9 mouse cellular contexts compared by ENCODE assay signal in the genomic region with DNA sequence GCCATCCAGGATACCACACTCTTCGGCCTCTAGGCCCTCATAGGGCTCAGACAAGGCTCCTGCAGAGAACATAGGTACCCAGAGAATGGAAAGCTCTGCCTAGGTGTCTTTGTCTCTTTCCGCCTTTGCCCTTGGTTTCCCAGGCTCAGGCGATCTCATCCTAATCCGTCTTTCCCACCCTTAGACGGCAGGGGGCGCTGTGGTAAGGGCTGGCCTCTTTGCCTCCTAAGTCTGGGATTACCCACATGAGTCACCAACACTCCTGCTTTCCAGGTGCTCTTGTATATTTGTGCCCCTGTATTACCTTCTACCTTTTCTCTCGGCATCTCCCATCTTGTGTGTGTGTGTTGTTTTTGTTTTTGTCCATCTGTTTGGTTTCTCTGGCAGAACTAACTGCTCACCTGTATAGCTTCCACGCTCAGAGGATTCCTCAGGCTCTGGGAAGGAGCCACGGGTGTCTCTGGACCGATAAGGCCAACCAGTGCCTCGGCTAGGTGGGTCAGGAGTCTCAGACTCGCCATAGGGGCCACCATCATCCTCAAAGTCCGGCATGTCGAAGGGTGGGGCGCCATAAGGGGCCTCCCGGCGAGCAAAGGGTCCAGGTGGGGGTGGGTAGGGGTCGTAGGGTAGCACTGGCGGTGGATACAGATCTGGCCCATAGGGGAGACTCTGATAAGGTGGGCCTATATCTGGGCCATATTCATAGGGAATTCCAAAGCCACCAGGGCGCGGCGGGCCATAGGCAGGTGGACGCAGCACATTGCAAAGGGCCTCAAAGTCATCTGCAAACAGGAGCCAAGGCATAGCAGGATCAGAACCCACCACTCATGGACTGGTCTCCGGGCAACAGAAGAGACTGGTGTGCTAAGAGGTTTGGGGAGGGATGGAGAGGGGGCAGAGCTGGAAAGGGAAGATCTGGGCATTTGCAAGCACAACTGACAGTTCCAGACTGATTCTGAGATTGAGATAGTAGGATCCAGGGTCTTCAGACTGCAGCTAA. TPM values are rescaled to one million over a fixed set of nuclear protein-coding genes. Genes with fewer than 3 reads are reported as not detected.
DNase-seq lines count a peak whose midpoint lies in the region; ATAC-seq and TF ChIP-seq lines count a peak whose summit lies in the region.
"Had no signal": no experiment of that assay in that cellular context is flagged by ENCODE, and none has a peak within 500 bp of the region (broad histone marks: within the 10 kb centered on the region; RNA-seq: fewer than 3 reads in every experiment).

No protein-coding gene starts in this region.

- ATAC-seq in liver, embryonic 12.5 days = no peak

- 57% methylated on average over 24 of the region's 24 CpGs for WGBS in liver, embryonic 12.5 days (ENCODE audit: insufficient replicate concordance)
- 81% methylated on average over 24 of the region's 24 CpGs for WGBS in olfactory bulb, adult 2 months

- TF ChIP-seq CTCF in olfactory bulb, adult 2 months (IDR thresholded peaks at IDR 0.05; ENCODE audit: insufficient read depth, low read depth, low read length) = peak; percentile 33; the same call in 1 of the 2 replicates

- H3K36me3 ChIP-seq in liver, embryonic 12.5 days = no peaks in the 10 kb centered on the region

- peaks cover 85% of the 10 kb centered on the region for H3K27me3 ChIP-seq in liver, embryonic 12.5 days (replicated peaks)

- H3K4me2 ChIP-seq in liver, embryonic 12.5 days = no peak overlapping the region

- no peaks in the 10 kb centered on the region for H3K9me3 ChIP-seq in liver, embryonic 12.5 days (replicated peaks)

- H3K4me1 ChIP-seq in liver, embryonic 12.5 days = peaks cover 13% of the 10 kb centered on the region
- H3K4me1 ChIP-seq in olfactory bulb, adult 2 months (ENCODE audit: control insufficient read depth, insufficient read depth, low read length) = peaks cover 9% of the 10 kb centered on the region

- DNase-seq in embryo, embryonic 10.5 days (ENCODE audit: low spot score) = peak; percentile 53
- DNase-seq in embryo, embryonic 11 days = no peak
- DNase-seq in liver (peak; percentile 57), ZHBTc4 (ENCODE audit: low read depth, low spot score) (peak; percentile 91)
- DNase-seq in right cerebral cortex, postnatal 10 days (ENCODE audit: low spot score in 2 of 2) = no peak
- no peak for DNase-seq in spleen, postnatal 14 days (ENCODE audit: low spot score in 2 of 2)

- H3K4me3 ChIP-seq in liver, embryonic 12.5 days = no peak overlapping the region
- no peak overlapping the region for H3K4me3 ChIP-seq in olfactory bulb, adult 2 months (ENCODE audit: insufficient read depth, low read depth, low read length)

- TF ChIP-seq POLR2A in olfactory bulb, adult 2 months (IDR thresholded peaks at IDR 0.05; ENCODE audit: insufficient read depth, low read depth, low read length) = no peak

- no peak overlapping the region for H3K9ac ChIP-seq in liver, embryonic 12.5 days

- H3K27ac ChIP-seq in liver, embryonic 12.5 days = no peak overlapping the region
- H3K27ac ChIP-seq in olfactory bulb, adult 2 months (ENCODE audit: insufficient read depth, low read depth, low read length) = no peak overlapping the region

RNA-seq across cellular contexts. Expression of gene Ltbp4, which starts 31.0 kb away (rescaled TPM):
- 5.7 TPM in 2 replicates for polyA plus RNA-seq in liver, embryonic 12.5 days (2016; fragmentation: Nextera tagmentation; extraction: Ambion mirVana)
- not detected in 2 replicates for polyA plus RNA-seq in olfactory bulb, adult 2 months (2012; ENCODE audit: insufficient read depth, insufficient read length, low replicate concordance, missing spikeins)

RNA-seq across cellular contexts. Expression of gene Numbl, which starts 48.2 kb away (rescaled TPM):
- 3.9 and 4.0 TPM in 2 replicates for polyA plus RNA-seq in liver, embryonic 12.5 days (2016; fragmentation: Nextera tagmentation; extraction: Ambion mirVana)
- not detected in 2 replicates for polyA plus RNA-seq in olfactory bulb, adult 2 months (2012; ENCODE audit: insufficient read depth, insufficient read length, low replicate concordance, missing spikeins)

RNA-seq across cellular contexts. Expression of gene Shkbp1, which starts 49.4 kb away (rescaled TPM):
- polyA plus RNA-seq in liver, embryonic 12.5 days (2016; fragmentation: Nextera tagmentation; extraction: Ambion mirVana) = 32.1 and 36.1 TPM in 2 replicates
- polyA plus RNA-seq in olfactory bulb, adult 2 months (2012; ENCODE audit: insufficient read depth, insufficient read length, low replicate concordance, missing spikeins) = not detected in 2 replicates

RNA-seq across cellular contexts. Expression of gene Gm20479, which starts 50.8 kb away (rescaled TPM):
- not detected in 2 replicates for polyA plus RNA-seq in liver, embryonic 12.5 days (2016; fragmentation: Nextera tagmentation; extraction: Ambion mirVana)
- not detected in 2 replicates for polyA plus RNA-seq in olfactory bulb, adult 2 months (2012; ENCODE audit: insufficient read depth, insufficient read length, low replicate concordance, missing spikeins)
- polyA plus RNA-seq: heart, embryonic 14.5 days had no signal

Comparison
In these comparisons a context has a peak if more than half of its experiments do, and no peak if none do; other contexts are left out.
1. DNase-seq: peak in embryo, embryonic 10.5 days (single experiment), liver (single experiment) and ZHBTc4 (single experiment); none in embryo, embryonic 11 days (single experiment), right cerebral cortex, postnatal 10 days (0 of 2) and spleen, postnatal 14 days (0 of 2).
2. RNA of gene Shkbp1, which starts 49.4 kb away (polyA plus RNA-seq): 32.1 to 36.1 TPM in liver, embryonic 12.5 days; not detected in olfactory bulb, adult 2 months; every median in the first group is over 10 times any median in the second.